Mouse (Mus musculus) kidney, embryonic 14.5 days (tissue): ENCODE measurements around the gene Malrd1. TPM values are rescaled to one million over a fixed set of nuclear protein-coding genes. Genes with fewer than 3 reads are reported as not detected.

Experiments
- ATAC-seq: fragments of 200-750 bp; cut with Nextera tagmentation; 2 replicates; pipeline ENCODE4 v1.8.0; 2017; ENCODE audit warnings: moderate number of reproducible peaks, mild to moderate bottlenecking, moderate TSS enrichment, moderate library complexity; ENCODE audit not compliant: low FRiP score, low TSS enrichment
- H3K27ac ChIP-seq: fragments of 300-500 bp; sonication (generic); 2 replicates; pipeline ENCODE4 v1.5.1; 2014; ENCODE audit warnings: low read depth, mild to moderate bottlenecking, low read length, moderate library complexity, mixed read lengths
- H3K27me3 ChIP-seq: fragments of 300-500 bp; sonication (generic); 2 replicates; pipeline ENCODE4 v1.6.1; 2014; ENCODE audit warnings: mild to moderate bottlenecking, low read length; ENCODE audit not compliant: control insufficient read depth, insufficient read depth
- H3K36me3 ChIP-seq: fragments of 300-500 bp; sonication (generic); 2 replicates; pipeline ENCODE4 v1.6.1; 2014; ENCODE audit warnings: low read length, mixed read lengths; ENCODE audit not compliant: control insufficient read depth, insufficient read depth
- H3K4me1 ChIP-seq: fragments of 300-500 bp; sonication (generic); 2 replicates; pipeline ENCODE4 v1.6.1; 2014; ENCODE audit warnings: low read length, mixed read lengths; ENCODE audit not compliant: control insufficient read depth, insufficient read depth
- H3K4me2 ChIP-seq: fragments of 300-500 bp; sonication (generic); replicated peaks from 2 replicates; pipeline ENCODE4 v1.6.1; 2014; ENCODE audit warnings: low read depth, mild to moderate bottlenecking, low read length
- H3K4me3 ChIP-seq: fragments of 300-500 bp; sonication (generic); 2 replicates; pipeline ENCODE4 v1.5.1; 2014; ENCODE audit warnings: mild to moderate bottlenecking, low read length
- H3K9ac ChIP-seq: fragments of 300-500 bp; sonication (generic); 2 replicates; pipeline ENCODE4 v1.6.1; 2014; ENCODE audit warnings: low read depth, mild to moderate bottlenecking, low read length, moderate library complexity
- H3K9me3 ChIP-seq: fragments of 300-500 bp; sonication (generic); 2 replicates; pipeline ENCODE4 v1.6.1; 2016; ENCODE audit warnings: low read length; ENCODE audit not compliant: control insufficient read depth
- WGBS: fragments of 180-500 bp; shearing (Covaris S2); extraction: QIAGEN DNeasy Blood & Tissue Kit; methylation state at CpG from one replicate; pipeline ENCODE4 v1.1.7; 2014; 5-methylcytosine and 5-hydroxymethylcytosine counted together
- polyA plus RNA-seq: library from polyadenylated mRNA; unstranded; fragments of >200 nt; fragmentation: Nextera tagmentation; extraction: Ambion mirVana; gene quantifications from 2 replicates; pipeline ENCODE4 v1.2.1, GENCODE M21; 2014

Gene Malrd1
- polyA plus RNA-seq, 1 experiment from 2014 or later, result 0.58 TPM

GRCm38 (mm10) chr2:16152623-16153022 is 626.3 kb downstream of the Malrd1 start:
- no peaks in the 10 kb centered on the region for H3K27me3 ChIP-seq
- no peak overlapping the region for H3K4me3 ChIP-seq
- H3K36me3 ChIP-seq, result no peaks in the 10 kb centered on the region
- no peak overlapping the region for H3K27ac ChIP-seq
- no peak for ATAC-seq
- no peaks in the 10 kb centered on the region for H3K9me3 ChIP-seq
- no peaks in the 10 kb centered on the region for H3K4me1 ChIP-seq
- no peak overlapping the region for H3K9ac ChIP-seq
- no peak overlapping the region for H3K4me2 ChIP-seq

- WGBS, result 70% methylated on average over 5 of the region's 5 CpGs
- Histone ChIP-seq H3K27me3 (no peaks in the 10 kb centered on the region), H3K27ac (no peak overlapping the region), H3K4me2 (no peak overlapping the region), H3K4me3 (no peak overlapping the region), H3K4me1 (no peaks in the 10 kb centered on the region), H3K9ac (no peak overlapping the region), H3K9me3 (no peaks in the 10 kb centered on the region), H3K36me3 (no peaks in the 10 kb centered on the region)
- ATAC-seq, result no peak
Observed at GRCm38 (mm10) chr2:16163246-16163989, 637.1 kb downstream of the Malrd1 start.

- Histone ChIP-seq H3K4me2 (no peak overlapping the region), H3K4me1 (no peaks in the 10 kb centered on the region), H3K4me3 (no peak overlapping the region), H3K27me3 (no peaks in the 10 kb centered on the region), H3K9ac (no peak overlapping the region), H3K36me3 (no peaks in the 10 kb centered on the region), H3K27ac (no peak overlapping the region), H3K9me3 (no peaks in the 10 kb centered on the region)
- 76% methylated on average over 2 of the region's 2 CpGs for WGBS
- ATAC-seq, result no peak
Observed at GRCm38 (mm10) chr2:16168611-16169010, 642.3 kb downstream of the Malrd1 start.

- H3K9ac ChIP-seq, result no peak overlapping the region
- H3K4me1 ChIP-seq, result no peaks in the 10 kb centered on the region
- no peak overlapping the region for H3K27ac ChIP-seq
- H3K36me3 ChIP-seq, result no peaks in the 10 kb centered on the region
- H3K9me3 ChIP-seq, result no peaks in the 10 kb centered on the region
- H3K4me3 ChIP-seq, result no peak overlapping the region
- no peak overlapping the region for H3K4me2 ChIP-seq
- no peaks in the 10 kb centered on the region for H3K27me3 ChIP-seq
- no peak for ATAC-seq
Observed at GRCm38 (mm10) chr2:16172086-16172485, 645.8 kb downstream of the Malrd1 start.

- no peaks in the 10 kb centered on the region for H3K9me3 ChIP-seq
- H3K27ac ChIP-seq, result no peak overlapping the region
- H3K27me3 ChIP-seq, result no peaks in the 10 kb centered on the region
- H3K36me3 ChIP-seq, result no peaks in the 10 kb centered on the region
- H3K4me2 ChIP-seq, result no peak overlapping the region
- H3K9ac ChIP-seq, result no peak overlapping the region
- ATAC-seq, result no peak
- H3K4me1 ChIP-seq, result no peaks in the 10 kb centered on the region
- H3K4me3 ChIP-seq, result no peak overlapping the region
- WGBS, result 61% methylated on average over 2 of the region's 2 CpGs
Observed at GRCm38 (mm10) chr2:16173355-16173754, 647.1 kb downstream of the Malrd1 start.

GRCm38 (mm10) chr2:16182140-16182539 is 655.9 kb downstream of the Malrd1 start:
- no peaks in the 10 kb centered on the region for H3K36me3 ChIP-seq
- H3K27ac ChIP-seq, result no peak overlapping the region
- H3K4me3 ChIP-seq, result no peak overlapping the region
- H3K9me3 ChIP-seq, result no peaks in the 10 kb centered on the region
- no peak overlapping the region for H3K4me2 ChIP-seq
- no peaks in the 10 kb centered on the region for H3K4me1 ChIP-seq
- 83% methylated on average over 2 of the region's 2 CpGs for WGBS
- H3K27me3 ChIP-seq, result no peaks in the 10 kb centered on the region
- no peak overlapping the region for H3K9ac ChIP-seq
- ATAC-seq, result no peak

GRCm38 (mm10) chr2:16183158-16183557 is 656.9 kb downstream of the Malrd1 start:
- Histone ChIP-seq H3K4me1 (no peaks in the 10 kb centered on the region), H3K27me3 (no peaks in the 10 kb centered on the region), H3K36me3 (no peaks in the 10 kb centered on the region), H3K4me2 (no peak overlapping the region), H3K9ac (no peak overlapping the region), H3K9me3 (no peaks in the 10 kb centered on the region), H3K4me3 (no peak overlapping the region), H3K27ac (no peak overlapping the region)
- WGBS, result 89% methylated on average over 2 of the region's 2 CpGs
- no peak for ATAC-seq

- Histone ChIP-seq H3K4me2 (no peak overlapping the region), H3K4me1 (no peaks in the 10 kb centered on the region), H3K36me3 (no peaks in the 10 kb centered on the region), H3K9ac (no peak overlapping the region), H3K4me3 (no peak overlapping the region), H3K9me3 (no peaks in the 10 kb centered on the region), H3K27ac (no peak overlapping the region), H3K27me3 (no peaks in the 10 kb centered on the region)
- WGBS, result 69% methylated on average over 2 of the region's 2 CpGs
- no peak for ATAC-seq
Observed at GRCm38 (mm10) chr2:16210016-16210415, 683.7 kb downstream of the Malrd1 start.

- no peaks in the 10 kb centered on the region for H3K4me1 ChIP-seq
- no peaks in the 10 kb centered on the region for H3K27me3 ChIP-seq
- no peak for ATAC-seq
- no peak overlapping the region for H3K9ac ChIP-seq
- H3K36me3 ChIP-seq, result no peaks in the 10 kb centered on the region
- no peaks in the 10 kb centered on the region for H3K9me3 ChIP-seq
- H3K27ac ChIP-seq, result no peak overlapping the region
- no peak overlapping the region for H3K4me3 ChIP-seq
- H3K4me2 ChIP-seq, result no peak overlapping the region
Observed at GRCm38 (mm10) chr2:16212752-16213151, 686.5 kb downstream of the Malrd1 start.
